Mouse (Mus musculus) bone marrow macrophage, adult 2 months (primary cell): Measurements from ENCODE around the gene Prn. TPM values are rescaled to one million over a fixed set of nuclear protein-coding genes. Genes with fewer than 3 reads are reported as not detected.
A peak's percentile ranks its signal among the peaks of the same experiment; 100 is the strongest.

ENCODE experiments used
- H3K27ac ChIP-seq: 2 replicates; pipeline ENCODE4 v1.5.1; 2012; ENCODE audit warnings: low read depth, low read length; ENCODE audit not compliant: insufficient read depth
- H3K4me1 ChIP-seq: 2 replicates; pipeline ENCODE4 v1.6.1; 2012; ENCODE audit warnings: low read length; ENCODE audit not compliant: control insufficient read depth, insufficient read depth
- H3K4me3 ChIP-seq: 2 replicates; pipeline ENCODE4 v1.5.1; 2012; ENCODE audit warnings: mild to moderate bottlenecking, low read length, moderate library complexity; ENCODE audit not compliant: insufficient read depth
- CTCF ChIP-seq: IDR thresholded peaks from 2 replicates; pipeline ENCODE4 v1.5.1; 2012; ENCODE audit warnings: low read depth, mild to moderate bottlenecking, low read length, moderate library complexity
- POLR2A ChIP-seq: IDR thresholded peaks from 2 replicates; pipeline ENCODE4 v1.6.1; 2012; ENCODE audit warnings: mild to moderate bottlenecking, low read depth, low read length, borderline replicate concordance
- polyA plus RNA-seq: library from polyadenylated mRNA; stranded (reverse); fragments of >200 nt; gene quantifications from 2 replicates; pipeline ENCODE4 v1.2.4, GENCODE M21; 2012; ENCODE audit not compliant: missing spikeins, insufficient read depth, insufficient read length

The Prn gene
- not detected in 2 replicates for polyA plus RNA-seq

DNA sequence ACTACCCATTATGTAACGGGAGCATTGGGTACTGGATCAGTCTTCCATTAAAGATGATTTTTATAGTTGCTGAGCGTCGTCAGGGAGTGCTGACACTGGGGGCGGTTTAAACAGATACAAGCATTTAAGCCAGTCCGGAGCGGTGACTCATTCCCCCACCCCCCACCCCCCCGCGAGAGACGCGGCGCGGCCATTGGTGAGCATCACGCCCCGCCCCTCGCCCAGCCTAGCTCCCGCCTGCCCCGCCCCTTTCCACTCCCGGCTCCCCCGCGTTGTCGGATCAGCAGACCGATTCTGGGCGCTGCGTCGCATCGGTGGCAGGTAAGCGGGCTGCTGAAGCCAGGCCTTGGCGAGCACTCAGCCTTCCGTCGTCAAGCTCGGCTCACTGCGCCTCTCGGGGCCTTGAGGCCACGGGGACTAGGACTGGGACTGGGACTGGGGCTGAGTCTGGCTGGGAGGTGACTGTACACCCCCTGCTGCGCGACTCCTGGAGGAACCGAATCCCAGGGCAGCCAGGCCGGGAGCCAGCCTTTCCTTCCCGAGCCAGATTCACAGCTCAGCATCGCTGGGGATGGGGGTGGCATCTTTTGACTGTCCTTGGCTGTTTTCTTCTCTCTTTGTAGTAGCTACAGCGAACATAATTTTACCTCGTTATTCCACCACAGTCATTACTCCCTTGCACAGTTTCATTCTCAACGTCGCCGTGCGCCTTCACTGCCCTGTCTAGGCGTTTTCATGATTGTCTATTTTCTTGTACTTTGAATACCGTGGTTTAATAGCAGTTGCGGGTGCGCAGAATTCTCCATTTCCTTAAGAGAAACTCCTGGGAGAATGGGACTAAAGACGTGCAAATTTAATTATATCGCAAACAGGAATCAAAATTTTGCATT is at the start of gene Prn, which contains the start of gene Prnp:
TSS of gene Prn (plus strand) at position 275 of the 890 bp plus-strand sequence.
TSS of gene Prnp (plus strand) at position 246 of the 890 bp plus-strand sequence.
- Histone ChIP-seq H3K4me1 (peaks cover 22% of the 10 kb centered on the region), H3K4me3 (peak within 1 kb of the TSS; percentile 81), H3K27ac (peak within 1 kb of the TSS; percentile 17; the same call in 1 of the 2 replicates)
- TF ChIP-seq POLR2A (0 out of 2 replicates have a peak, but pooled peaks have one; percentile 58), CTCF (no peak)

DNA sequence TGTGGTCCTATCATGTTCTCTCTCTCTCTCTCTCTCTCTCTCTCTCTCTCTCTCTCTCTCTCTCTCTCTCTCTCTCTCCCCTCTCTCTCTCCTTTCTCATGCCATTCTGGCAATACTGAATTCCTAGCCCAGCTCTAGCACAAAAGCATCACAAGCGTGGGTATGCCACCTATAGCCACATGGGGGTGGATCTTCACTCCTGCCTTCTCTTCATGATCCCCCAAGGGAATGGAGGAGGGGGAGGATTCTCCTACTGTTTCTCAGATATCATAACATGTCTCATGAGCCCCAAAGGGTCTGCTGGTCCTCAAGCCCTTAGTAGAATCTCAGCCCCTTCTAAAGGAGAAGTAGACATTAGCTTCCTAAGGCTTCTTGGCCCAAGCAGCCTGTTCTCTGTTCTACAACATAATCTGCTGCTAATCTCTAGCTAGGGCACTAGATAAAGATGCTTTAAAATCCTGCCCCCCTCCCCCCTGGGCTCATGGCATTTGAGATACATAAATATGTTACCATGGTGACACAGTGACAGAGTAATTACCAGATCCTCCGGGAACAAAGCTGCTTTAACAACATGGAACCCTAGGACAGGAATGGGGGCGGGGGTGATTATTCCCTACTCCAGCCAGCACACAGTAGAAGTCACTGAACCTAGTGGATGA is 47.0 kb upstream of the Prn start:
- no peak for TF ChIP-seq POLR2A
- TF ChIP-seq CTCF, result no peak
- Histone ChIP-seq H3K4me3 (no peak overlapping the region), H3K4me1 (no peaks in the 10 kb centered on the region), H3K27ac (no peak overlapping the region)

DNA sequence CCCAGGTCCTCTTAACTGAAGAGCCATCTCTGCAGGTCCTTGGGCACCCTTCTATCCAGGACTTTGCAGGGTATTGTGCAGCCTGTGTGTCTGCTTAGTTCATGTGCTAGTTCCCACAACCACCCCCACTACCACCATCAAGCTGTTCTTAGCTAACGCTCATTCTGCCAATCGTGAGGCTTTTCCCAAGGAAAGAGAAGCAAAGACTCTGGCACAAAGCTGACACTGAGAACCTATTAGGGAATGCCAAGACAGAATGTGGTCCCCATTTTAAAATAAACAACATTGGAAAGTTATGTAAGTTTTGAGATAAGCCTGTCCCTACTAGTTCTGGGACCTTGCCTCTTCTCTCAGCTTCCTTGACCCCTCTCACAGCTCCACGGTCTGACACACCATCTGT is 46.3 kb upstream of the Prn start:
- Histone ChIP-seq H3K4me3 (no peak overlapping the region), H3K27ac (no peak overlapping the region), H3K4me1 (no peaks in the 10 kb centered on the region)
- TF ChIP-seq POLR2A, result no peak

DNA sequence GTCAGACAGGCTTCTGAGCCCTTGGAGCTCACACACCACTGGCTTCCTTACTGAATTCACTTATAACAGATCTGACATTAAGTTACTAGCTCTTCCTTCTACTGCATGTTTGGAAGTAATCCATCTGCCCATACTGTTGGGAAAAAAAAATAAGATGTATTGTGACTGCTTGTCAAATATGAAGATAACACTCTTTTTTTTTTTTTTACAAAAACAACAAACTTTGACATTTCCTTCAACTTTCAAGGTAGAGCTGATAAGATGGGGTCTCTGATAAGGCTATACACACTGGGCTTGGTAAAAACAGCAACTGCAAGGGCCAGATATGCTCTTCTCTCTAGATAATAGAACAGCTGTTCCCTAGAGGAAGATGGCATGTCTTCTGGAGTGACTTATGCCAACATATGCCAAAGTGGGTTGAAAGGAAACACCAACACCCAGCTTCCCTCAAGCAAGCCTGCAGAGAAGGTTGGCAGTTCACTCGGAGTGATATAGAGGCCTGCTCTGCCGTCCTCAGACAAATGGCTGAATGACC is 45.4 kb upstream of the Prn start:
- H3K4me3 ChIP-seq, result no peak overlapping the region
- H3K4me1 ChIP-seq, result no peaks in the 10 kb centered on the region
- no peak overlapping the region for H3K27ac ChIP-seq
- TF ChIP-seq POLR2A (no peak), CTCF (no peak)

DNA sequence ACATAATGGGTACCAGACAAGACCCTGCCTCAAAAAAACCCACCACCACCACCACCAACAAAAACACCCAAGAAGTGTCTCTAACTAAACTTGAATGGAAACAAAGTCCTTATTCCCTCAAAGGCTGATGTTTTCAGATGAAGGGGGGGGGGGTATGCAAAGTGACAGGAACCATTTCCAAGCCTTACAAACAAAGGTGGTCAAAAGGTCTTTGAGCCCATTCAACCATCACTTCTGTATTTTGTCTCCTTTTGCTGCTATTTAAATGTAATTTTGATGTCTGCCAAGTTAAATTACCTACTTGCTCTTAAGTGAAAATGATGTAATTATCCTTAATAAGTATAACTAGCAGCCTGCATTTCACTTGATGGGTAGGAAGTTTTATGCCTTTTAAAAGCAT is 43.1 kb upstream of the Prn start:
- H3K4me3 ChIP-seq, result no peak overlapping the region
- H3K27ac ChIP-seq, result no peak overlapping the region
- TF ChIP-seq POLR2A, result no peak
- no peak for TF ChIP-seq CTCF
- no peaks in the 10 kb centered on the region for H3K4me1 ChIP-seq

DNA sequence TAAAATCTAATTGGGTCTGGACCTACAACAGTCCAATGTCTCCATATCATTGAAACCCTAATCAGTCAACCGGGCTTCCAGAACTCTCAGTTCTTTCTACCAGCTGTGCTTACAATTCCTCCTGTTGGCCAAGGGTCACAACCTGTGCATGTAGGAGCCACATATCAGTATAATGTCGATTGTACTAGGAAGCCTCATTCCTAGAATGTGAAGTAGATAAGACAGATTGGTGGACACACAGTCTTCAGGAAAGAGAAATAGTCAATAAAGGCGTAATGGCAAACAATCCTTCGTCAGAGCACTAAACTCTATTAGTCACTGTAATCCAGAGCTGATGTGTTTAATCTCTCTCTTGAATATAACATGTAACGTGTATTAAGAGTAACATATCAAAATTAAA is 40.8 kb upstream of the Prn start:
- no peaks in the 10 kb centered on the region for H3K4me1 ChIP-seq
- TF ChIP-seq CTCF (no peak), POLR2A (no peak)
- no peak overlapping the region for H3K4me3 ChIP-seq
- no peak overlapping the region for H3K27ac ChIP-seq

DNA sequence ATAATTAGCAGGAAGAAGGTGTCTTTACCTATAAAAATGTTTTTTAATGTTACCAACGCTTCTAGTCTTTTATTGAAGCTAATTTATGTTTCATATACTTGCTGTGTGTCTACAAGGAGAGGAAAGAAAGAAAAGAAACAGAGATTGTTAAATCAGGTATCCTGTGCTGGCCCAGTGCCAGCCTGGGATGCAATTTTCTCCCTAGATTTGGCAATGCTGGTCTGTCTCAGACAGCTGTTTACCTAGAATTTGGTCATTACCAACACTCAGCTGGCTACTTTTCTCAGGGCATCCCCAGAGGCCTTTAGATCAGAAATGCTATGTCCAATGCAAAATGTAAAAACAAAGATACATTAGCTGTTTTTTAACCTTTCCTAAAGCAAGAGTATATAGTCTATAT is 36.4 kb upstream of the Prn start:
- TF ChIP-seq POLR2A, result no peak
- no peak for TF ChIP-seq CTCF
- Histone ChIP-seq H3K27ac (no peak overlapping the region), H3K4me1 (no peaks in the 10 kb centered on the region)

DNA sequence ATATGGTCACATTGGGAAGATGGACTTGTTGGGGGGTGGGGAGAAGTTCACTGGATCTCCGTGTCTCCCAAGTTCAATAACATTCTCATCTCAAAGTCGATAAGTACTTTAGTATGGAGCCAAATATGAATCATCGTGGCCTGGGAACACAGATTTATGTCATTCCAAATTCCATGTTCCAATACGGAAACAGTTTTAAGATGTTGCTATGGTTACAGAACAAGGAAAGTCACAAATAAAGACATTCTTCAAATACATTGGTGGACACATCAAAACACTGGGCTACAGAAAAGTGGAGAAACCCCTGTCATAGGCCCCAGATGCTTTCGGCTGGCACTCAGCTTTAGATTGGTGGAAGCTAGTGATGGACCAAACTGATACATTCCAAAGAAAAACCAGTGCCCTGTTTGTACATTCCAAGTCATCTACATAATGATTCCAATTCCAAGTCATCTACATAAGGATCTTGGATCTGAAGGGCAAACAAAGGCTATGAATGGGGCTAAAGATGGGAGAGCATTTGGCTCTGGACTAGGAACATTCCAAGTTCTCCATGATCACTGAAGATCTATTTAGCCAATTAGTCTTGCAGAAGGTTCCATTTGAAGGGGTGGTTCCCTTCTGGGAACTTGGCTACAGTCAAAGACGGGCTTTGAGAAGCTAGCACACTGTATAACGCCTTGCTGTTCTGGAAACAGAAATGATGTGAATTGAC is 33.0 kb upstream of the Prn start:
- Histone ChIP-seq H3K27ac (no peak overlapping the region), H3K4me3 (no peak overlapping the region), H3K4me1 (no peaks in the 10 kb centered on the region)
- no peak for TF ChIP-seq POLR2A
- TF ChIP-seq CTCF, result no peak

More for the DNA sequence above, 36.4 kb upstream of the Prn start:
- no peak overlapping the region for H3K4me3 ChIP-seq

DNA sequence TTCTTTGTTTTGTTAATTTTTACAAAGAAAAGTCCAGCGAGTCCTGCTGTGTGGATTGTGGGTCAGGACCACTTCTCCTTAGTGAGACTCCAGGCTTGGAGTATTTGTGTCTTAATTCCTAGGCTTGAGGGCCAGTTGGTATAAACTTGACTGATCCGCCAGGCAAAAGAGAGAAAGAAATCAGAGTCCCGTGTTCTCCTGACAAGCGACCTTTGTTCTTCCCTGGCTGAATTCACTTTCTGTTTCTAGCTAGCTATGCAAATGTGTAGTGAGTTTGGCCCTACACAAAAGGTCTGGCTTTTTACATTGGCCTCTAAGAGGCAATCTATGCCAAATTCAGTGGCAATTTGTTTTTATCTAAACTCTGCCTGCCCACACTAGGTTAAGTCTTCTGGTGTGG is 28.0 kb upstream of the Prn start:
- Histone ChIP-seq H3K4me3 (no peak overlapping the region), H3K4me1 (no peaks in the 10 kb centered on the region), H3K27ac (no peak overlapping the region)
- TF ChIP-seq POLR2A (no peak), CTCF (no peak)
